Mouse (Mus musculus) cerebellum, adult 11 months (tissue): ENCODE measurements around the gene Dok1.
A peak's percentile ranks its signal among the peaks of the same experiment; 100 is the strongest.

Source experiments
- DNase-seq: peaks from one replicate; pipeline ENCODE4 v3.0.0; 2022

Gene Dok1

DNA sequence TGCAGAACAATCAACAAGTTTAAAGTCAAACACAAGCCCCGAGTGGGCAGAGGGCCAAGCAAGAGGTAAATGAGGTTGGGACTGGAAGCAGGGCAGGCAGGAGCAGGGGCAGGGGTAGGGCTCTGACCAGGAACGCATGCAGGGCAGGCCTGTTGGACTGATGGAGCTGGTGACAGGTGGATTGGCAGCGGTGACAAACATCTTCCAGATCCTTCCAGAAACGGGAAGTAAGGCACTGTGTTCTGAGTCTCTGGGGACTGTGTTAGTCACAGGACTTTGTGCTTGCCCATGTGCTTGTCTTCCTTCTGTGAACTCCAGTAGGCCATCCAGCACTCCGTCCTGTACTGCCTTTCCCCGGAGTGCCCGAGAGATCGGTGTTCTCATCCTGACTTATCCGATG, 11.5 kb upstream of the Dok1 start:
- no peak for DNase-seq

- DNase-seq: no peak
These were observed 10.7 kb upstream of the Dok1 start for GRCm38 (mm10) chr6:83043993-83044392.

GRCm38 (mm10) chr6:83043561-83043960, 10.3 kb upstream of the Dok1 start:
- DNase-seq: no peak

- DNase-seq: no peak
These were observed 7.3 kb upstream of the Dok1 start for GRCm38 (mm10) chr6:83040601-83041000.

DNA sequence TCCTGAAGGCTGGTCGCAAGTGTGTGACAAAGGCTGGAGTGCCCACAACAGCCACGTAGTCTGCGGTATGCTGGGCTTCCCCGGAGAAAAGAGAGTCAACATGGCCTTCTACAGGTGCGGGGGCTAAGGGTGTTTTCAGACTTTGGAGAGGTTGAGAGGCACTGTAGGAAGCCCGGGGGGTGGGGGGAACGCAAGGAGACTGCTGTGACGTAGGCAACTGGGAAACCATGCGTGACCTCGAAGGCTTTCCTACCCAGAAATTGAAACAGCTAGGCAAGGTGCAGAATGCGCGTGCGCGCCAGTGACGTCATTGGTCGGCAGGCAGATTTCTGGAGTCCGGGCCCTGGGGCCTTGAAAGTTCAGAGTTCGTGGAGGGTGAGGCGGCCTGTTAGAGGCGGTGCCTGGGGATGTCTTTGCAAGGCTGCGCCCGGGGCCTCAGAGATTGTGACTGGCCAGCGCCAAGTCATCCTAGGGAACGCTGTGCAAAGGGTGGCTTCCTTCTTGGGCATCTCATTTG, 5.3 kb upstream of the Dok1 start:
- peak; percentile 85 for DNase-seq

DNA sequence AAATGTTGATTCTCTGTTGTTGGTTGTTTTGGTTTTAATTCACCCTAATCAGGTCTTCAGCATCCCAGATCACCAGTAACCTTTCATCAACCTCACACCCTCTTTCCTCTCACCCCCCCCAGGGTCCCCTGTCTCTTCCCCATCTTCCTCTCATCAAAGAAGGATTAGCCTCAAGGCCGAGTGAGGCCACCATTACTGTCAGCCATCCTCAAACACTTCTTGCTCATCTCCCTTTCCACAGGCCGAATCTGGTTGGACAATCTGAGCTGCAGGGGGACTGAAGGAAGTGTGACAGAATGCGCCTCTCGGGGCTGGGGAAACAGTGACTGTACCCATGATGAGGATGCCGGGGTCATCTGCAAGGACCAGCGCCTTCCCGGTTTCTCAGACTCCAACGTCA, 3.9 kb upstream of the Dok1 start:
- DNase-seq: no peak

GRCm38 (mm10) chr6:83034463-83035055, 1.3 kb upstream of the Dok1 start:
- DNase-seq: no peak

- no peak for DNase-seq
These were observed 491 bp downstream of the Dok1 start for GRCm38 (mm10) chr6:83032769-83033191.

DNA sequence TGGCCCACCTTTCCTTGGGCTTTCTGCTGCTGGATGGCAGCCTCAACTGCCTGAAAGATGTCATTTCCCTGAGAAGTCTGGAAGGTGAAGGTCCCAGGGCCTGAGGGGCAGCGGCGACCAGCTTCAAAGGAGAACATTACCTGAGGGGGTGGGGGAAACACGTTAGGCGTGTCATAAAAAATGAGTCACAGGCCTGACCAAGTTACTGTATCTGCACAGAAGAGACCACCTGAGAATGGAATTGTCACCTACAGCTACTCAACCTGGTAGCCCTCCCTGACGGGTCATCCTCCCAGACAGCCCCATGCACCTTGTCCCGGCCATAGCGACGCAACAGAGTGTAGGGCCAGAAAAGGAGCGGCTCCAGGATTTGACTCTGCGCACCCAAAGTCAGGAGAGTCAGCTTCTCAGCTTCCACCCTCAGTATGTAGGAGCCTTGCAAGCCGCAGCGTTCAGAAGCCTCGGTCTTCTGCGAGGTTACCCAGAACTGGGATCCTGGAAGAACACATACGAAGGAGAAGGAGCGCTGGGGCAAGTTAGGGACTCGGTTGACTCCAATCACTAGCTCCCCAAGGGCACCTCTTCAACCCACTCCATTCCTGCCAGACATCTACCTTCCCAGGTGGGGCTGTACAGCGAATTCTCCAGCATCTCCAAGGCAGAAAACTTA, 1.2 kb downstream of the Dok1 start:
- no peak for DNase-seq

- DNase-seq: no peak
These were observed 2.2 kb downstream of the Dok1 start for GRCm38 (mm10) chr6:83031111-83031510.

DNA sequence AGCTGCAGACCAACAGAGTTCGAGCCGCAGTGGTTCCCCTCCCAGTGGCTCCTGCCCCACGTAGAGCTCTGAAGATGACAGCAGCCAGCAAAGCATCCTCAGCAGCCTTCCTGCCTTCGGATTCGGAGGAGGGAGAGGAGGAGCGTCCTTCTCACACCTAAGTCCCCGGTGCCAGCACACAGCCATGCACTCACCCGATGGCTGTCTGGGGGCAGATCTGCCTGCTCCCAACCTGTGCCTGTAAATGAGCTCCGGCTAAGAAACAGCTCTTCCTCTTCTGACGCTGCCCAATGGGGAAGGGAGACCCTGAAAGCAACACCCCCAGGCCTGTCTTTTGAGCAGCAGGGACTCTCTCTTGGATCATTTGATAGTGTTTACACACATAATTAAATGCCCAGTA, 3.5 kb downstream of the Dok1 start:
- DNase-seq: no peak

- DNase-seq: no peak
These were observed 5.6 kb downstream of the Dok1 start for GRCm38 (mm10) chr6:83027706-83028105.

GRCm38 (mm10) chr6:83027293-83027692, 6.0 kb downstream of the Dok1 start:
- no peak for DNase-seq

DNA sequence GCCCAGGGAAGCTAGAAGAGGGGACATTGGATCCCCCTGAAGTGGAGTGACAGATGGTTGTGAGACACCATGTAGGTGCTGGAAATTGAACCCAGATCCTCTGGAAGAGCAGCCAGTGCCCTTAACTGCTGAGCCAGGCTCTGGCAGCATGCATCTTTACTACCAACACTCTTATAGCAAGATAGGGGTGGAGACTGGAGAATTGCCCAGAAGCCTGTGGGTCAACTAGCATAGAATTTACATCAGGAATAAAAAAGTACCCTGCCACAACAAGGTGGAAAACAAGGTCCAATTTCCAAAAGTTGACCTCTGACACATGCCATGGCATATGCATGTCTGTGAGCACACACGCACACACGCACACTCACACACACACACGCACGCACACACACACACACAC, 8.1 kb downstream of the Dok1 start:
- DNase-seq: no peak

DNA sequence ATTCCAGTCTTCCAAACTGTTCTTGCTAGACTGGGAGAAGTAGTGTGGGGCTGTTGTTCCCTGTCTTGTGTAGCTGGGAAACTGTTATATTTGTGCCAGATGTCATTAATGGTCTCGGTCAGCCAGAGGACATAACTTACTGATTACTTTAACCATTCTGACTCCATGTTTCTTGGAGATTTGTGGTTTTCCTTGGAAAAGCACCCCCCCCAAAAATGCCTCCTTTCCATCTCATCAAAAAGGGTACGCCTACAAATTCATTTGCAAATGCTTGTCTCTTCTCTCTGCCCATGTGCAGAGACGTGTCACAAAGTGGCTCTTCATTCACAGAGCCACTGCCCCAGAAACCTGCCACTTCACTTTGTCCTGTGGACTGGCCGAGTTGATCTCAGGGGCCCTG, 8.8 kb downstream of the Dok1 start:
- DNase-seq: no peak

GRCm38 (mm10) chr6:83023786-83024185, 9.5 kb downstream of the Dok1 start:
- no peak for DNase-seq

DNA sequence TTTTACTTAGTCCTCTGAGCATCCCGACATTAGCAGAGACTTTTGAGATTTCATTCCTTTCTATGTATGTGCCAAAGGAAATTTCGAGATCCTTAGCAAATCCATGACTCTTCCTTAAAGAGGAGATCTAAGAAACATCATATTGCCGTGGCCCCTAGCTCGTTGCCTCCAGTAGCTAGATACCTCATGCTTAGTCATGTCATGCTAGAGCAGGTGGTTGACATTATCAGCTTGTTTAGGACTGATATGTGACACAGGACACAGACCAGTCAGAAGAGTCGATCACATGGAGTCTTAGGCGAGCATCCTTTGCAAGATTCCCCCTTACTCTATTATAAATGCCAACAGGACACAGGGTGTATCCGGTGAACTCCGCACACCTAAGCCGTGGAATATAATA, 10.3 kb downstream of the Dok1 start:
- no peak for DNase-seq

GRCm38 (mm10) chr6:83020836-83021593, 12.3 kb downstream of the Dok1 start:
- no peak for DNase-seq

DNA sequence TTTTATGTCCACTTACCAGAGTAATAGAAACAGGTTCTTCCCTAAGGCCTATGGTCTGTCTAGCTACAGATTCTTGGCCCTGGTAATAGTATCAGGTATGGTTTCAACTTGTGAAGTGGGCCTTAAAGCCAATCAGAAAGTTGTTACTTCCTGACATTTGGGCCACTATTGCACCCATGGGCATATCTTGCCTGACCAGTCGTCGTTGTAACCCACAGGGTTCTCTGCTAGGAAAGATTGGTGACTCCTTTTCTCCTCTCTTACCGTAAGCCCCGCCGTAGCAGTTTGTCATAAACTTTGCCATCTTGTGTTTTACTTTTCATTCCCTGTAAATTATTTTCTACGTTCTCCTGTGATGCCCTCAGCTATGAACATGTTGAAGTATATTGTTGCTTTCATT, 13.2 kb downstream of the Dok1 start:
- DNase-seq: no peak

- DNase-seq: no peak
These were observed 14.2 kb downstream of the Dok1 start for GRCm38 (mm10) chr6:83019044-83019443.

DNA sequence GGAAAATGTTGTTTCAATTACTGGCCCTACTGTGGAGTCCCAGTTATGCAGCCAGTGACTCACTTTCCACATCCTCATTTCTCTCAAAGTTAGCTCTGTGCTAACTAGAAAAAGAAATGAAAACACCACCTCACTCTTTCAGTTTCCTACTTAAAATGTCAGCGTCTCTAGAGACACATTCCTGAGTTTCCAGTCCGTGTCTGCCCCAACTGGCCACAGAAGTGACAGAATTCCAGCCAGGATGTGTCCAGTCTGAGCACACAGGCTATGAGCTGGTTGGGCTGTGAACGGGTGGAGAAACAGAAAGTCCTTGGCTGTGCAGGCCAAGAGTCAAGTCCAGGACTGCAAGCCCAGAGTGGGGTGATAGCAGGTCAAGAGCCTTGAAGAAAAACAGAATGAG, 16.1 kb downstream of the Dok1 start:
- no peak for DNase-seq

DNA sequence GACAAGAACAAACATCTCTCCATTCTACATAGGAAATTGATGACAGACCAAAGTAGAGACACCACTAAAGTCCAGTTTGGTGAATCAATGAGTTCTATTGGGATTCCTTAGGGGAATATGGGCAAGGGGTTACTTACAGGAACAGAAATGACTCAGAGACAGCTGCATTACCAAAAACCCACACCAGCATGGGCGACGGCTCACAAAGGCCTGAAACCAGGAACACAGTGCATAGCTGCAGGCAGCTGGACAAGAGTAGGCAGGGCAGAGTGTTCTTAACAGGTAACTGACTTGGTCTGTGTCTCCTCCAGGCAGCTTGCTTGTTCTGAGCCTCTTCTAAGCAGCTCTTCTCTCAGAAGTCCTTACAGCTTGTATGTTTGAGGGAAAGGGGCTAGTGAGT, 17.5 kb downstream of the Dok1 start:
- no peak for DNase-seq

DNA sequence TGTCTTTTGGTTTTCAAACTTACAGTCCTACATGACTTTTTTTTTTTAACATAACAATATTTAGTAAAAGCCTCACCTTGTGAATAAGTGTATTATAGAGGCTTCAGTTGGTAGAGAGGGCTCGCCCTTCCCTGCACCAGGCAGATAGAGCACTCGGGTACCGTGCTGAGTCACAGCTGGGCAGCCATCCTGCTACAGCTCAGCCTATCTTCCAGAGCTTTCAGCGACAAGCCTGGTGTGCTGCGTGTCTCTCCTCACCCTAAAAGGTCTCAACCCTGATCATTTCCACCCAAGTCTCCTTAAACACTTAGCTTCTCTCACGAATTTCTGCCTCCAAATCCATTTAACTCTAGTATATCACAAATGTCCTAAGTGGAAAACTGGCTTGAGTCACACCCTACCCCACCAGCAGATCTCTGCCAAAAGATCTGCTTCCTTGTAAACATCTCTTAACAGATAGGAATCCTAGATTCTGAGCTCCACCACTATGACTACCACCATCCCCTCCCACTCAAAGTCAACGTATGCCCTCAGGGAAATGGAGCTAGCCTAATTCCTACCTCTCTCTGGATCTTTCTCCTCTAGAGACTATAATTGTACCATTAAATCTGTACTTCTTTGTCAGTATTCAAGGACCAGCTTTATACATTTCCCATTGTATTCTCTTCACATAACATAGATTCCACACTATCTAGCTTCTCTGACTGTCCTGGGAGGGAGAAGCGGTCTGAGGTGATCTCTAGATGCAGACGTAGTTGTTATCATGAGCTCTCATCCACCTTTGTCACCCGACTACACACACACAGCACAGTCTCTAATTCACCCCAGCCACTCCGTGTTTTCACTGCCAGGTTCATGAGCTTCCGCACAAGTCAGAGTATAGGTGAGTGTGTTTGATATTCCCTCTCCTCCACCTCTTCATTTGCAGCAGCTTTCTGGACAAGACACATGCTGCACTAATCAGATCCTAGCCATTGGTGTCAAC, 18.5 kb downstream of the Dok1 start:
- DNase-seq: no peak
